Mouse (Mus musculus) MEL (cell line): ENCODE data around the gene Slc47a1. TPM values are rescaled to one million over a fixed set of nuclear protein-coding genes. Genes with fewer than 3 reads are reported as not detected.
A peak's percentile ranks its signal among the peaks of the same experiment; 100 is the strongest.

Source experiments
- DNase-seq: peaks from one replicate; pipeline ENCODE4 v3.0.0; 2011; ENCODE audit warnings: low read depth, low spot score
- H3K27ac ChIP-seq: 2 replicates; pipeline ENCODE4 v1.5.1; 2012; ENCODE audit warnings: low read depth, mild to moderate bottlenecking, control low read depth, low read length, moderate library complexity; ENCODE audit not compliant: control insufficient read depth
- H3K27me3 ChIP-seq, 2 experiments: fragments of 150-350 bp in 1 of 2; sonication (generic) in 1 of 2; 2 replicates each; pipeline ENCODE4 v1.6.1; 2012; ENCODE audit warnings: low read length in 2 of 2, mild to moderate bottlenecking in 2 of 2, improper control_type of control experiment in 1 of 2, moderate library complexity in 1 of 2; ENCODE audit not compliant: insufficient read depth in 2 of 2, control insufficient read depth in 1 of 2
- H3K36me3 ChIP-seq, 2 experiments: 2 replicates each; pipeline ENCODE4 v1.6.1; 2012 to 2014; ENCODE audit warnings: low read length in 2 of 2, improper control_type of control experiment in 1 of 2, inconsistent platforms in 1 of 2, mild to moderate bottlenecking in 1 of 2; ENCODE audit not compliant: insufficient read depth in 2 of 2, control insufficient read depth in 1 of 2
- H3K4me1 ChIP-seq, 2 experiments: fragments of 150-350 bp in 1 of 2; sonication (generic) in 1 of 2; 2 replicates each; pipeline ENCODE4 v1.6.1; 2012; ENCODE audit warnings: low read length in 2 of 2, improper control_type of control experiment in 1 of 2, mild to moderate bottlenecking in 1 of 2; ENCODE audit not compliant: insufficient read depth in 2 of 2, control insufficient read depth in 1 of 2
- H3K4me3 ChIP-seq, 2 experiments: fragments of 150-350 bp in 1 of 2; sonication (generic) in 1 of 2; 2 replicates each; pipeline ENCODE4 v1.5.1; 2012; ENCODE audit warnings: low read depth in 2 of 2, low read length in 2 of 2, mild to moderate bottlenecking in 2 of 2, moderate library complexity in 2 of 2, control low read depth in 1 of 2, improper control_type of control experiment in 1 of 2; ENCODE audit not compliant: control insufficient read depth in 1 of 2, insufficient read depth in 1 of 2
- H3K79me2 ChIP-seq: 2 replicates; pipeline ENCODE4 v1.6.1; 2012; ENCODE audit warnings: mild to moderate bottlenecking, low read length, moderate library complexity; ENCODE audit not compliant: control insufficient read depth, poor library complexity, insufficient read depth
- H3K9ac ChIP-seq: 2 replicates; pipeline ENCODE4 v1.6.1; 2012; ENCODE audit warnings: low read depth, mild to moderate bottlenecking, control low read depth, low read length, moderate library complexity; ENCODE audit not compliant: control insufficient read depth, poor library complexity, severe bottlenecking
- H3K9me3 ChIP-seq: fragments of 150-350 bp; sonication (generic); replicated peaks from 2 replicates; pipeline ENCODE4 v1.6.1; 2012; ENCODE audit warnings: mild to moderate bottlenecking, low read length, improper control_type of control experiment, moderate library complexity; ENCODE audit not compliant: insufficient read depth
- CTCF ChIP-seq, 3 experiments: IDR thresholded peaks in 2 of 3; conservative IDR thresholded peaks in 1 of 3; 2 replicates each; pipeline ENCODE4 v1.5.1; 2011 to 2012; ENCODE audit warnings: low read length in 3 of 3, low read depth in 2 of 3, mild to moderate bottlenecking in 2 of 3, improper control_type of control experiment in 1 of 3, inconsistent platforms in 1 of 3, mixed read lengths in 1 of 3, moderate library complexity in 1 of 3; ENCODE audit not compliant: control insufficient read depth in 1 of 3, insufficient read depth in 1 of 3, poor library complexity in 1 of 3, severe bottlenecking in 1 of 3
- ELF1 ChIP-seq: IDR thresholded peaks from 2 replicates; pipeline ENCODE4 v1.6.1; 2014; ENCODE audit warnings: low read depth, mild to moderate bottlenecking, inconsistent platforms, low read length, improper control_type of control experiment, moderate library complexity
- EP300 ChIP-seq, 2 experiments: IDR thresholded peaks; 2 replicates each; pipeline ENCODE4 v1.6.1; 2011; ENCODE audit warnings: improper control_type of control experiment in 2 of 2, low read length in 2 of 2, low read depth in 1 of 2, mild to moderate bottlenecking in 1 of 2
- GATA1 ChIP-seq: IDR thresholded peaks from 2 replicates; pipeline ENCODE4 v1.6.1; 2011; ENCODE audit warnings: low read depth, low read length, improper control_type of control experiment
- KAT2A ChIP-seq: conservative IDR thresholded peaks from 2 replicates; pipeline ENCODE4 v1.6.1; 2012; ENCODE audit warnings: low read depth, low read length, improper control_type of control experiment, inconsistent platforms
- MXI1 ChIP-seq: IDR thresholded peaks from 2 replicates; pipeline ENCODE4 v1.6.1; 2011; ENCODE audit warnings: mild to moderate bottlenecking, low read depth, low read length, improper control_type of control experiment
- MYB ChIP-seq: IDR thresholded peaks from 2 replicates; pipeline ENCODE4 v1.6.1; 2011; ENCODE audit warnings: mild to moderate bottlenecking, low read depth, low read length, improper control_type of control experiment
- MYC ChIP-seq: IDR thresholded peaks from 2 replicates; pipeline ENCODE4 v1.6.1; 2011; ENCODE audit warnings: low read depth, mild to moderate bottlenecking, low read length, improper control_type of control experiment, moderate library complexity
- POLR2AphosphoS2 ChIP-seq: IDR thresholded peaks from 2 replicates; pipeline ENCODE4 v1.6.1; 2011; ENCODE audit warnings: low read length, improper control_type of control experiment
- POLR2AphosphoS5 ChIP-seq: IDR thresholded peaks from 2 replicates; pipeline ENCODE4 v1.6.1; 2012; ENCODE audit warnings: low read depth, borderline replicate concordance, mild to moderate bottlenecking, inconsistent platforms, low read length, moderate library complexity, mixed read lengths
- RCOR1 ChIP-seq: IDR thresholded peaks from 2 replicates; pipeline ENCODE4 v1.6.1; 2012; ENCODE audit warnings: low read depth, mild to moderate bottlenecking, inconsistent platforms, low read length, improper control_type of control experiment
- SIN3A ChIP-seq: IDR thresholded peaks from 2 replicates; pipeline ENCODE4 v1.6.1; 2012; ENCODE audit warnings: low read length, improper control_type of control experiment, inconsistent platforms
- SMC3 ChIP-seq: IDR thresholded peaks from 2 replicates; pipeline ENCODE4 v1.6.1; 2011; ENCODE audit warnings: low read depth, low read length, improper control_type of control experiment
- TBP ChIP-seq: IDR thresholded peaks from 2 replicates; pipeline ENCODE4 v1.8.0; 2011; ENCODE audit warnings: low read depth, low read length, improper control_type of control experiment
- USF1 ChIP-seq: IDR thresholded peaks from 2 replicates; pipeline ENCODE4 v1.6.1; 2014; ENCODE audit warnings: low read depth, mild to moderate bottlenecking, inconsistent platforms, low read length, improper control_type of control experiment, moderate library complexity
- ZC3H11A ChIP-seq: IDR thresholded peaks from 2 replicates; pipeline ENCODE4 v1.6.1; 2012; ENCODE audit warnings: low read depth, mild to moderate bottlenecking, inconsistent platforms, low read length, improper control_type of control experiment
- ZKSCAN1 ChIP-seq: IDR thresholded peaks from 2 replicates; pipeline ENCODE4 v1.6.1; 2012; ENCODE audit warnings: low read depth, mild to moderate bottlenecking, inconsistent platforms, low read length, improper control_type of control experiment, moderate library complexity
- ZMIZ1 ChIP-seq: IDR thresholded peaks from 2 replicates; pipeline ENCODE4 v1.6.1; 2012; ENCODE audit warnings: low read depth, mild to moderate bottlenecking, inconsistent platforms, low read length, improper control_type of control experiment, moderate library complexity
- polyA plus RNA-seq, 2 experiments: library from polyadenylated mRNA; stranded (reverse) in 1 of 2; unstranded in 1 of 2; fragments of >175 nt in 1 of 2; fragments of >200 nt in 1 of 2; gene quantifications; 2 replicates each; pipeline versions ENCODE4 v1.2.1 to v1.2.4; 2012; ENCODE audit warnings: low replicate concordance in 2 of 2, low read depth in 1 of 2; ENCODE audit not compliant: insufficient read length in 2 of 2, insufficient read depth in 1 of 2, missing spikeins in 1 of 2
- total RNA-seq: library from RNA; depleted of rRNA; stranded (reverse); fragments of 300-350 nt; gene quantifications from 2 replicates; pipeline ENCODE4 v1.2.3, GENCODE M21; 2012

Gene Slc47a1
- total and polyA plus RNA-seq, 3 experiments = 0.04 TPM; not detected in 2

DNA sequence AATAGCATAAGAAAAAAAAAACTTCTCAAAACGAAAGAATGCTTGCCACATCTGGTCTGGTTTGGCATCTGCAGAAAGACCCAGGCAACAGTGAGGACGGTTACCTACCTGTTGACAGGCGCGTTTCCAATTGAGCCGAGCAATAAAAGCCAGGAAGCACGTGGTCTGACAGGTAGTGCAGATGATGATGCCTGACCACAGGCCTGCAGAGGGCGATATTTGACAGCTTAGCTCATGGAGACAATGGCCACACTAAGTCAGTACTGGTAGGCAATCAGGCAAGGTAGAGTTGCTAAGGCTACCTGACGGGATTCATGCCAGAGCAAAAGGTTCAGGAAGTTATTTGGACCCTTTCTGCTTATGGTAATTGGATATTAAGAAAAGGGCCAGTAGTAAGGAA, 28.8 kb downstream of the Slc47a1 start (continued):
- TF ChIP-seq KAT2A (no peak), CTCF (IDR thresholded peaks at IDR 0.05 in 2 of 3, conservative IDR thresholded peaks at IDR 0.05 in 1 of 3; ENCODE audit: control insufficient read depth in 1 of 3, insufficient read depth in 1 of 3, low read depth in 2 of 3, low read length in 3 of 3, poor library complexity in 1 of 3, severe bottlenecking in 1 of 3) (peak; percentile 79 to 94 (median 85)), SIN3A (peak; percentile 89), USF1 (peak; percentile 89), POLR2AphosphoS5 (no peak), MXI1 (peak; percentile 99), ZKSCAN1 (no peak), GATA1 (no peak), RCOR1 (no peak), ZC3H11A (peak; percentile 68), TBP (no peak), MYB (no peak), ELF1 (no peak)
- TF ChIP-seq, all 39 proteins: peak for 12

DNA sequence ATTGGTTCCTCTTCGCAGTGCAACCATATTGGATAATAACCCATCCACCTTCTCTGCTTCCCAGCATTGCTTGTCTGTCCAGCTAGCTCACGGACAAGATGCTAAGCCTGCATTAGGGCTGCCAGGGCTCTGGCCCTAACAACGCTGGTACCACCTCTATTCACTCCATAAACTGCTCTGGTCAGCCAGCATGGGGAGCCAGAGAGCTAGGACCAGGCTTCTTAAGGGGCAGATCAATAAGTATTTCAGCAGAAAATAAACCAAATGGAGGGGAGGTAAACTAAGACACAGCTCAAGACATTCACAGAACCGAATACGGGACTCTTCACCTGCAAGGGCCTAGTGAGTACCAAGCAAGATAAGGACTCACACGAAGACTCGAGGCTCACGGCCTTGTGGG, 32.0 kb downstream of the Slc47a1 start:
- H3K36me3 ChIP-seq = no peaks in the 10 kb centered on the region
- no peak for DNase-seq

DNA sequence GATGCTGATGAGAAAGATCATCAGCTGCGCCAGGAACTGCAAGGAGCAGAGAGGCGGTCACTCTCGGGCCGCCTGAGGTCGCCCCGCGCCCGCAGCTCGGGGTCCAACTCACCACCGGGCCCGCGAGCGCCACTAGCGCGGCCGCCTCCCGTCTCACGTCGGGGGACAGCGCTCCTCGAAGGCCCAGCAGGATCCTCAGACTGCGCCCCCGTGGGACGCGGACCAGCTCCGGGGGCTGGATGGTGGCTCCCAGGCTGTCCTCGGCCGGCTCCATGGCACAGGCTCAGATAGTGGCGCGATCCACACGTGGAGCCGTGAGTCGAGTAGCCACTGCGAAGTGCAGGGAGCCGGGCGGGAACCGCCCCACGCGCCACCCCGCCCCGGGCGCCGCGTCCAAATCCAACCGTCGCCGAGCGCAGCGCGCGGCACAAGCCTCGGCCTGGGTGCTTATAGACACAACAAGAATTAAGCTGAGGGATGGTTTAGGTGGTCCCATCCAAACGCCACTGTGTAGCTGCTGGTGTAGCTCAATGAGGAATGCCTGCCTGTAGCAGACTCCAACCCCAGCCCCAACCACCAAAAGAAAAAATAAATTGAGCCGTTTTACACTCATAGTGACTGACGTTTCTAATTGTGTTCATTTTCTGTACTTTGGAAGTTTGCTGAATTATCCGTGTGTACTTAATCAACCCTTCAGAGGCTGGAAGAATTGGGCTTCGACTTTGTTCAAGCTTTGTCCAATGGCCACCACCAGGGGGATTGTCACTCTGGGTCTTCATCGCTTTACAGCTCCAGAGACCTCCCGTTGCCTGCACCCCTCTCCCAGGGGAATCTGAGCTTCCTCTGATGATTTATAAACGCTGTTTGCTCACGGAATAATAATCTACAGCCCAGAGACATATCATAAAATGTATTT, 35.4 kb downstream of the Slc47a1 start, which contains the start of gene Slc47a2:
Slc47a2 (minus strand) TSS at position 356 of the 916 bp plus-strand sequence.
- peaks cover 0 to 16% of the 10 kb centered on the region in 2 experiments; a peak in 3 of 4 replicates for H3K27me3 ChIP-seq
- no peak within 1 kb of the TSS for H3K4me3 ChIP-seq
- H3K36me3 ChIP-seq = no peaks in the 10 kb centered on the region
- H3K79me2 ChIP-seq = no peaks in the 10 kb centered on the region
- H3K4me1 ChIP-seq = no peaks in the 10 kb centered on the region; a peak in 2 of 4 replicates
- TF ChIP-seq EP300 (IDR thresholded peaks at IDR 0.05; ENCODE audit: low read depth in 1 of 2, low read length in 2 of 2) = no peak
- no peak for TF ChIP-seq POLR2AphosphoS2
- 0 out of 2 replicates have a peak, but pooled peaks have one; percentile 22 for TF ChIP-seq SMC3
- TF ChIP-seq CTCF (IDR thresholded peaks at IDR 0.05 in 2 of 3, conservative IDR thresholded peaks at IDR 0.05 in 1 of 3; ENCODE audit: control insufficient read depth in 1 of 3, insufficient read depth in 1 of 3, low read depth in 2 of 3, low read length in 3 of 3, poor library complexity in 1 of 3, severe bottlenecking in 1 of 3) = peak; percentile 5 to 19 (median 13); a peak in 1 of 6 replicates
- H3K9me3 ChIP-seq = no peaks in the 10 kb centered on the region
- no peak within 1 kb of the TSS for H3K27ac ChIP-seq
- DNase-seq = no peak
- H3K9ac ChIP-seq = no peak within 1 kb of the TSS

More for the DNA sequence above, 32.0 kb downstream of the Slc47a1 start:
- no peak overlapping the region for H3K27ac ChIP-seq
- H3K27me3 ChIP-seq = peaks cover 2 to 22% of the 10 kb centered on the region in 2 experiments; a peak in 3 of 4 replicates
- H3K79me2 ChIP-seq = no peaks in the 10 kb centered on the region
- H3K4me3 ChIP-seq = no peak overlapping the region
- peak; percentile 37; the same call in 1 of the 2 replicates for TF ChIP-seq SMC3
- TF ChIP-seq MYC = no peak
- TF ChIP-seq ZMIZ1 = no peak
- TF ChIP-seq CTCF (IDR thresholded peaks at IDR 0.05 in 2 of 3, conservative IDR thresholded peaks at IDR 0.05 in 1 of 3; ENCODE audit: control insufficient read depth in 1 of 3, insufficient read depth in 1 of 3, low read depth in 2 of 3, low read length in 3 of 3, poor library complexity in 1 of 3, severe bottlenecking in 1 of 3) = peak in 2 of 3 experiments; percentile 23 to 27; a peak in 2 of 6 replicates
- no peak overlapping the region for H3K9ac ChIP-seq
- H3K4me1 ChIP-seq = no peaks in the 10 kb centered on the region
- H3K9me3 ChIP-seq = no peaks in the 10 kb centered on the region
